Mouse (Mus musculus) liver, embryonic 16.5 days (tissue): ENCODE data around the gene Galnt10. TPM values are rescaled to one million over a fixed set of nuclear protein-coding genes. Genes with fewer than 3 reads are reported as not detected.

Experiments
- ATAC-seq: fragments of 200-750 bp; cut with Nextera tagmentation; 2 replicates; pipeline ENCODE4 v1.8.0; 2017; ENCODE audit warnings: low read depth, mild to moderate bottlenecking, moderate number of reproducible peaks, moderate library complexity
- H3K27ac ChIP-seq: fragments of 300-500 bp; sonication (generic); 2 replicates; pipeline ENCODE4 v1.5.1; 2014; ENCODE audit warnings: mild to moderate bottlenecking, low read length
- H3K27me3 ChIP-seq: fragments of 300-500 bp; sonication (generic); 2 replicates; pipeline ENCODE4 v1.6.1; 2014; ENCODE audit warnings: low read depth, low read length, mixed read lengths; ENCODE audit not compliant: control insufficient read depth, insufficient read depth
- H3K36me3 ChIP-seq: fragments of 300-500 bp; sonication (generic); 2 replicates; pipeline ENCODE4 v1.6.1; 2014; ENCODE audit warnings: mild to moderate bottlenecking; ENCODE audit not compliant: control insufficient read depth, insufficient read depth
- H3K4me1 ChIP-seq: fragments of 300-500 bp; sonication (generic); 2 replicates; pipeline ENCODE4 v1.6.1; 2014; ENCODE audit warnings: low read depth, low read length, mixed read lengths; ENCODE audit not compliant: control insufficient read depth
- H3K4me2 ChIP-seq: fragments of 300-500 bp; sonication (generic); 2 replicates; pipeline ENCODE4 v1.6.1; 2014; ENCODE audit warnings: low read depth, low read length, mixed read lengths
- H3K4me3 ChIP-seq: fragments of 300-500 bp; sonication (generic); 2 replicates; pipeline ENCODE4 v1.5.1; 2014; ENCODE audit warnings: low read depth, mild to moderate bottlenecking, low read length
- H3K9ac ChIP-seq: fragments of 300-500 bp; sonication (generic); 2 replicates; pipeline ENCODE4 v1.6.1; 2014; ENCODE audit warnings: low read depth, low read length
- H3K9me3 ChIP-seq: fragments of 300-500 bp; sonication (generic); replicated peaks from 2 replicates; pipeline ENCODE4 v1.6.1; 2016; ENCODE audit warnings: low read length; ENCODE audit not compliant: control insufficient read depth
- WGBS: fragments of 180-500 bp; shearing (Covaris S2); extraction: QIAGEN DNeasy Blood & Tissue Kit; methylation state at CpG from one replicate; pipeline ENCODE4 v1.1.7; 2014; ENCODE audit not compliant: insufficient replicate concordance; 5-methylcytosine and 5-hydroxymethylcytosine counted together
- polyA plus RNA-seq: library from polyadenylated mRNA; unstranded; fragments of >200 nt; fragmentation: Nextera tagmentation; extraction: Ambion mirVana; gene quantifications from 2 replicates; pipeline ENCODE4 v1.2.1, GENCODE M21; 2015

Galnt10 gene
- polyA plus RNA-seq, 1 experiment from 2014 or later: 26.3 TPM

DNA sequence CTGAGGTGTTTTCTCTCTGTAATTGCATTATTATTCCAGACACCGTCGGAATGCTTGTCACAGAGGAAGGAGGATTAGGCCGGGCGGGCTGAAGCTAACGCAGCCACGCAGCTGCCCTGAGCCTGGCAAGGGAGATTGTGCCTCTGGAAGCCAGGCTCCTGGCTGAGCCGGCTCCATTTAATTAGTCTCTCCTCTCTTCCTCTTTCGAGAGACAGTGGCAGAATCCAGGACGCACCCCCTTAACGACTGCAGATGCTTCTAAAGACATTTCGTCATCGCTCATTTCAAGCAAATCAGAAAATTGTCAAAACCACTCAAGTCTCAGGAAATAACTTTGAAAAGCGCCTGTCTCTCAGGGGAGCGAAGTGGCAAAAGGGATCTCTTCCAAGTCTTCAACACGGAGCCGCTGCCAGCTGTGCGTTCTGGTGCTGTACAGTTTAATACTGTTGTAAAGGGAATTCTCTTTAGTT is 51.0 kb downstream of the Galnt10 start:
- ATAC-seq: no peak
- no peak overlapping the region for H3K4me3 ChIP-seq
- WGBS: 64% methylated on average over 17 of the region's 17 CpGs
- no peaks in the 10 kb centered on the region for H3K27me3 ChIP-seq
- no peaks in the 10 kb centered on the region for H3K36me3 ChIP-seq
- peaks cover 3% of the 10 kb centered on the region; the same call in 1 of the 2 replicates for H3K4me1 ChIP-seq
- no peak overlapping the region for H3K4me2 ChIP-seq
- H3K9ac ChIP-seq: no peak overlapping the region
- H3K9me3 ChIP-seq: no peaks in the 10 kb centered on the region
- H3K27ac ChIP-seq: no peak overlapping the region

DNA sequence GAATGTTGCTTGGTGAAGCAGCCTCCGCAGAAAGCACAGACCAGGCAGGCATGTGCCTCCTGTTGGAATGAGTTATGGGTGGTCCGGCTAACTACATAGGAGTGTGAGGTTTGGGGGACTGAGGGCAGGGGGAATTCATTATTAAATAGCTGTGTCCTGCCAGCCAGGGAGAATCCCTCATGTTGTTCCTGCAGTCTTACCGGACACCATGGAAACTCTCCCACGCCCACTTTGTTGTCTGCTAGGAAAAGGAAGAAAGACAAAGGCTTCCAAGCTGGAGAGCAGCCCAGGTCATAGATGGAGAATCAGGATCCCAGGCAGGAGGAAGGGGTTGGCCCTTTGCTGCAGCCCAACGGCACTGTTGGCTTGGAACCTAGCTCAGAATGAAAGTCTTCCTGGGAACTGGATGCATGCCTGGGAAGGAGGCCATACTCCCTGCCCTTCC is 51.6 kb downstream of the Galnt10 start:
- WGBS: 78% methylated on average over 5 of the region's 5 CpGs

DNA sequence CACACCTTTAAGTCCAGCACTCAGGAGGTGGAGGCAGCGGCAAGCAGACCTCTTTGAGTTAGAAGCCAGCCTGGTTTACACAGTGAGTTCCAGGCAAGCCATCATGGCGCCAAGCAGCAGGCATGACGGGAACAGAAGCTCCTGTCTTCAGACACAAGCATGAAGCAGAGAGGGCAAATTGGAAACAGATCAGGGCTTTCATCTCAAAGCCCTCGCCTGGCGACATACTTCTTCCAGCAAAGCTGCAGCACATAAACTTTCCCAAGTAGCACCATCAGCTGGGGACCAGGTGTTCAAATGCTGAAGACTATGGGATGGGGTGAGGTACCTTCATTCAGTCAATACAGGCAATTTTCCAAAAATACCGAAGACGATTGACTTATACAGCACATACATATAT is 54.9 kb downstream of the Galnt10 start:
- WGBS: 89% methylated on average over 7 of the region's 7 CpGs
- H3K4me3 ChIP-seq: no peak overlapping the region
- no peak overlapping the region for H3K4me2 ChIP-seq
- no peaks in the 10 kb centered on the region for H3K9me3 ChIP-seq
- H3K27ac ChIP-seq: no peak overlapping the region
- H3K36me3 ChIP-seq: peaks cover 3% of the 10 kb centered on the region
- no peak for ATAC-seq
- H3K27me3 ChIP-seq: no peaks in the 10 kb centered on the region
- no peak overlapping the region for H3K9ac ChIP-seq
- H3K4me1 ChIP-seq: no peaks in the 10 kb centered on the region; the same call in 1 of the 2 replicates

More for the DNA sequence above, 51.6 kb downstream of the Galnt10 start:
- Histone ChIP-seq H3K9me3 (no peaks in the 10 kb centered on the region), H3K27me3 (no peaks in the 10 kb centered on the region), H3K4me1 (peaks cover under 1% of the 10 kb centered on the region; the same call in 1 of the 2 replicates), H3K27ac (no peak overlapping the region), H3K36me3 (no peaks in the 10 kb centered on the region), H3K4me2 (no peak overlapping the region), H3K4me3 (no peak overlapping the region), H3K9ac (no peak overlapping the region)
- no peak for ATAC-seq

DNA sequence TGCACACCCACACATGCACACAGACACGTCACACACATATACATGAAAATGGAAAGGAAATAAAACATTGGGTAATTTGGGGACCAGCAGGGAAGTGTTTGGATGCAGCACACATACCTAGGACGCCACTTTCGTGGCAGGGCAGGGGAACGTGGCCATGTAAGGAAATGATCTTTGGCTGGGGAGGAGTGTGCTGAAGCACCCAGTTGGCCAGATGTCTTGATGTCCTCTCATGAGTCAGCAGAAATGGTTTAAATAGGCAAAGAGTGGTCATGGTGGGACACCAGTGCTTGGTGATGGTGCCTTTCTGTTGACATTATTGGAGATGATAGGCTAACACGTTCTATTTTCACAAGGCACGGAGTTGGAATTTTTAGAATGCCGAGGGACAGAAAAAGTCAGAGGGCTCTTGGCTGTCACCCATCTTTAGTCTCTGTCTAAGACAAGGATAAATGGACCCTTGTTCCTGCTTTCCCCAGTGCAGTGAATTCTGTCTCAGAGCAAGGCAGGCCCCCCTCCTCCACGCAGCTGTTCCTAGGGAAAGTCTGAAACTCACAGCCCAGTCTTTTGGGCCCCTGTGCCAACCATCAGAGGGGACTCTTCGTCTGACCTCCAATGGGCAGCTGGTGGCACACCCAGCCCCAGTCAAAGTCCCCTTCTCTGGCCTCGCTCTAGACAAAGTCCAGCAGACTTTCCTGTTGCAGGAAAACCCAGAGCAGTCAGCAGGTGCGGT is 56.1 kb downstream of the Galnt10 start:
- H3K4me2 ChIP-seq: no peak overlapping the region
- no peak for ATAC-seq

DNA sequence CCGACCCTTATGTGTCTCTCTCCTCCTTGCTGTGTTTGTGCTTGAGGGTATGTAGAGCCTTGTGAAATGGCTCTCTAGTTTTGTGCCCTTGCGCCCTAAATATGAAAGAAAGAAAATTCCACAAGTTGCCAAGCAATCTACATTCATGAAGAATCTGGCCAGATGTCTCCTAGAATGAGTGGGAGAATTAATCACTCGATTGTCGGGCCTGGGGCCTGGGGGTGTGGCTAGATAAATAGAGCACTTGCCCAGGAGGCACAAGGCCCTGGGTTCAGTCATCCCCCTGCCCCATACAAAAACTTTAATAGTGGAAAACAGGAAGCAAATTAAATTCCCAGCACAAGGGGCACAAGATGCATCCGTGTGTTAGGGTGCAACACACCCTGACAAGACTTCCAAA is 56.7 kb downstream of the Galnt10 start:
- Histone ChIP-seq H3K4me3 (no peak overlapping the region), H3K27ac (no peak overlapping the region), H3K9ac (no peak overlapping the region), H3K9me3 (0 out of 2 replicates have a peak, but pooled peaks cover 2% of the 10 kb centered on the region), H3K36me3 (peaks cover 7% of the 10 kb centered on the region), H3K4me2 (no peak overlapping the region), H3K4me1 (peaks cover under 1% of the 10 kb centered on the region), H3K27me3 (no peaks in the 10 kb centered on the region)
- ATAC-seq: no peak
- 71% methylated on average over 5 of the region's 5 CpGs for WGBS

More for the DNA sequence above, 56.1 kb downstream of the Galnt10 start:
- Histone ChIP-seq H3K9me3 (no peaks in the 10 kb centered on the region), H3K27me3 (no peaks in the 10 kb centered on the region), H3K4me3 (no peak overlapping the region), H3K9ac (no peak overlapping the region), H3K27ac (no peak overlapping the region), H3K4me1 (no peaks in the 10 kb centered on the region), H3K36me3 (peaks cover 7% of the 10 kb centered on the region)
- WGBS: 77% methylated on average over 11 of the region's 11 CpGs

DNA sequence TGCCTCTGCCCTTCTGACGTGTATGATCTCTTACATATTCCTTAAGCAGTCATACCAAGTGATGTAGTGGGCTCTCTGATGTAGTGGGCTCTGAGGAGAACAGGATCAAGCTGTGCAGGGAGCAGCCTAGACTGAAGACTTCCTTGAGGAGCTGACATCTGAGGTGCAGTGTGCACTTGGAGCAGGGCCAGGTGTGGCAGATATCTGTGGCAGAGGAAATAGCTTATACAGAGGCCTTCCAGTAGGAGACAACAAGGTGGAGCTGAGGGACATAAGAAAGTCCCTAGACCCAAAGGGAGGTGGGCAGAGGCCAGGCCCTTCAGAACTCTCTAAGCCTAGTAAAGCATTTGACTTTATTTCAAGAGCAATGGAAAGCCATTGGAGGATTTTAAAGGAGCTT is 61.4 kb downstream of the Galnt10 start:
- WGBS: 90% methylated on average over 1 of the region's 1 CpGs
- H3K36me3 ChIP-seq: peaks cover 9% of the 10 kb centered on the region
- no peak overlapping the region for H3K27ac ChIP-seq
- peaks cover 10% of the 10 kb centered on the region for H3K4me1 ChIP-seq
- no peaks in the 10 kb centered on the region for H3K27me3 ChIP-seq
- H3K4me3 ChIP-seq: no peak overlapping the region
- ATAC-seq: no peak
- no peak overlapping the region for H3K4me2 ChIP-seq
- H3K9me3 ChIP-seq: 0 out of 2 replicates have a peak, but pooled peaks cover 2% of the 10 kb centered on the region
- no peak overlapping the region for H3K9ac ChIP-seq

DNA sequence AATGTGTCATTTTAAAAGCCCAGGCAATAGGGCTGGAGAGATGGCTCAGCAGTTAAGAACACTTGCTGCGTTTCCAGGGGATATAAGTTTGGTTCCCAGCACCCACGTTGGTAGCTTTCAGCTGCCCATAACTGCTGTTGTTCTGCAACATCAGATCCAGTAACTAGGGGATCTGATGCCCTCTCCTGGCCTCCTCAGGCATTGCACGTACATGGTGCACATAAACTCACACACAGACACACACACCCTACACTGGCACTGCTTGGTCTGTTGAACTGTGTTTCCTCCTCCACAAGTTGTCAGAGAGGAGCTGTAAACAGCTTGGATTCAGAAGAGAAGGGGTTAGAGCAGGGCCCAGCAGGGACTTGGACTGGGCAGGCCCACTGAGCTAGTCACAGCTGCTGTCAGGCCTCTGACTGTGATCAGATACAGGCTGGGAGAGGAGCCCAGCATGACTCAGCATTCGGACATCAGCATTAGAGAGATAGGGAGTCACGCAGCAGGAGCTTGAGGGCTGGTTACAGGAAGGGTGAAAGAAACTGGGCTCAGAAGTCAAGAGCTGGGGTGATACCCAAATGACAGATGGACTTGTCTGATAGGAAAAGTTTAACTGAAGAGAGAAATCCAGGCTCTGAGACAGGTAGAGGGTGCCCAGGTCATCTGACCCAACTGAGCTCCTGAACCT is 62.0 kb downstream of the Galnt10 start:
- Histone ChIP-seq H3K4me1 (peaks cover 10% of the 10 kb centered on the region), H3K9me3 (0 out of 2 replicates have a peak, but pooled peaks cover 2% of the 10 kb centered on the region), H3K4me2 (no peak overlapping the region), H3K27me3 (no peaks in the 10 kb centered on the region), H3K36me3 (peaks cover 9% of the 10 kb centered on the region), H3K27ac (peak overlapping the region; percentile 39), H3K9ac (no peak overlapping the region), H3K4me3 (no peak overlapping the region)
- WGBS: 54% methylated on average over 5 of the region's 5 CpGs
- ATAC-seq: peak; percentile 90

DNA sequence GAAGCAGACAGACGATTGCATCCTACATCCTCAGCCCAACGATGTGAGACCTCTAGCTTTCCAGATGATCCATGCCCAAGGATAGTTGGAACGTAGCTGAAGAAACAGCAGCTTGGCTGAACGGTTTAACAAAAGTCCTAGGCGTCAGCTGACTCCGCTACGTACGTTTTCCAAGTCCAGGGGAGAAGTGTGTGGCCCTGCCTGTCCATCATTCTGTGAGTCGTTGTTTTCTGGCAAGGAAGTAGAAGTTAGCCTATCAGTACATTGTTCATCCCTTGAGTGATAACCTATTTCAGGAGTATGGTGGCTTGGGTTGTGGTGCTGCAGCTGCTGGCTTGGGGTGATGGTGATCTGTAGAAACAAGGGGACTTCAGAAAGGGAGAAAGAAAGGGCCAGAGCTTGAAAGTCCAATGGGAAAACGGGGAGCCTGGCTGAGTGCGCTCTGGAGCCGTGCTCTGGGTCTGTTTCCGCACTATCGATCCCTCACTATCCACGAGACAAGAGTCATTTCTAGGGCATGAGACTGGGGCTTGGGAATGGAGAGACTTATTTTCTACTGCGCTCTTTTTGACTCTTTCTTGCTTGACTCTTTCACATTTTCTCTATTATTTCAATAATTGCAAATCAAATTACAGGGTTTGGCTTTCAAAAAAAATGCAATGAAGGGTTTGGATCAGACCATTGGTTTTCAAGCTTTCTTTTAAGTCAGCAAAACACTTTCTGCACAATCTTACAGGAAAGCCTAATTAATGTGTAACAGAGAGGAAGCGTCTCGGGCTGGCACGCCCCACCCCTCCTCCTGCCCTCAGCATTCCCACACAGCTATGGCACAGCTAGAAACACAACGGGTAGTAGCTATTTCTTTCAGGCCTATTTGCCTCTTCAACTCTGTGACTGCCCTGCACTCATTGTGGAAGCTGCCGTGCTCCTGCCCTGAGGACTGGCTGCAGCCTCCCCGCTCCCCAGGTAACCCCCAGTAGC is 63.2 kb downstream of the Galnt10 start:
- 75% methylated on average over 22 of the region's 22 CpGs for WGBS
- H3K4me2 ChIP-seq: no peak overlapping the region
- no peak for ATAC-seq
- H3K27me3 ChIP-seq: no peaks in the 10 kb centered on the region
- no peak overlapping the region for H3K4me3 ChIP-seq
- no peak overlapping the region for H3K27ac ChIP-seq
- H3K36me3 ChIP-seq: peaks cover 9% of the 10 kb centered on the region
- 0 out of 2 replicates have a peak, but pooled peaks cover 2% of the 10 kb centered on the region for H3K9me3 ChIP-seq
- H3K4me1 ChIP-seq: peaks cover 10% of the 10 kb centered on the region
- H3K9ac ChIP-seq: no peak overlapping the region
